Mouse (Mus musculus) hindbrain, embryonic 15.5 days (tissue): ENCODE measurements around the gene Amdhd2. TPM values are rescaled to one million over a fixed set of nuclear protein-coding genes. Genes with fewer than 3 reads are reported as not detected.

Experiments used
- ATAC-seq: fragments of 200-750 bp; cut with Nextera tagmentation; 2 replicates; pipeline ENCODE4 v1.8.0; 2017; ENCODE audit warnings: low read depth, moderate number of reproducible peaks, moderate TSS enrichment; ENCODE audit not compliant: low FRiP score
- H3K27ac ChIP-seq: fragments of 300-500 bp; sonication (generic); replicated peaks from 2 replicates; pipeline ENCODE4 v1.5.1; 2015; ENCODE audit warnings: mild to moderate bottlenecking, inconsistent platforms
- H3K27me3 ChIP-seq: fragments of 300-500 bp; sonication (generic); 2 replicates; pipeline ENCODE4 v1.6.1; 2015; ENCODE audit warnings: control low read depth, inconsistent platforms
- H3K36me3 ChIP-seq: fragments of 300-500 bp; sonication (generic); 2 replicates; pipeline ENCODE4 v1.6.1; 2015; ENCODE audit warnings: control low read depth, inconsistent platforms
- H3K4me1 ChIP-seq: fragments of 300-500 bp; sonication (generic); replicated peaks from 2 replicates; pipeline ENCODE4 v1.6.1; 2015; ENCODE audit warnings: control low read depth, inconsistent platforms
- H3K4me2 ChIP-seq: fragments of 300-500 bp; sonication (generic); 2 replicates; pipeline ENCODE4 v1.6.1; 2015; ENCODE audit warnings: moderate library complexity, mild to moderate bottlenecking, inconsistent platforms
- H3K4me3 ChIP-seq: fragments of 300-500 bp; sonication (generic); 2 replicates; pipeline ENCODE4 v1.5.1; 2015; ENCODE audit warnings: mild to moderate bottlenecking, inconsistent platforms
- H3K9ac ChIP-seq: fragments of 300-500 bp; sonication (generic); 2 replicates; pipeline ENCODE4 v1.6.1; 2015; ENCODE audit warnings: inconsistent platforms
- H3K9me3 ChIP-seq: fragments of 300-500 bp; sonication (generic); 2 replicates; pipeline ENCODE4 v1.6.1; 2016; ENCODE audit warnings: control low read depth, inconsistent platforms
- WGBS: fragments of 180-500 bp; shearing (Covaris S2); methylation state at CpG from one replicate; pipeline ENCODE4 v1.1.7; 2015; 5-methylcytosine and 5-hydroxymethylcytosine counted together
- polyA plus RNA-seq: library from polyadenylated mRNA; unstranded; fragments of >200 nt; fragmentation: Nextera tagmentation; extraction: Ambion mirVana; gene quantifications from 2 replicates; pipeline ENCODE4 v1.2.1, GENCODE M21; 2015

The Amdhd2 gene
- polyA plus RNA-seq, 1 experiment from 2014 or later = 33.6 TPM

- Histone ChIP-seq H3K9ac (peak overlapping the region; percentile 98), H3K36me3 (peaks cover 13% of the 10 kb centered on the region; the same call in 1 of the 2 replicates), H3K9me3 (no peaks in the 10 kb centered on the region), H3K4me1 (peaks cover 37% of the 10 kb centered on the region), H3K4me2 (peak overlapping the region; percentile 77), H3K27ac (peak overlapping the region; percentile 100; the same call in 1 of the 2 replicates), H3K27me3 (no peaks in the 10 kb centered on the region), H3K4me3 (peak overlapping the region; percentile 98)
- ATAC-seq = no peak
- WGBS = 61% methylated on average over 7 of the region's 7 CpGs
These were observed 4.4 kb upstream of the Amdhd2 start for GRCm38 (mm10) chr17:24167891-24168505.

- peaks cover 13% of the 10 kb centered on the region; the same call in 1 of the 2 replicates for H3K36me3 ChIP-seq
- H3K4me2 ChIP-seq = peak overlapping the region; percentile 77
- H3K4me1 ChIP-seq = peaks cover 46% of the 10 kb centered on the region
- no peak for ATAC-seq
- no peaks in the 10 kb centered on the region for H3K27me3 ChIP-seq
- 90% methylated on average over 6 of the region's 6 CpGs for WGBS
- H3K9ac ChIP-seq = no peak overlapping the region; the same call in 1 of the 2 replicates
- H3K9me3 ChIP-seq = no peaks in the 10 kb centered on the region
- 0 out of 2 replicates have a peak overlapping the region, but pooled peaks have one; percentile 98 for H3K4me3 ChIP-seq
- no peak overlapping the region for H3K27ac ChIP-seq
These were observed 3.6 kb upstream of the Amdhd2 start for GRCm38 (mm10) chr17:24167120-24167519.

DNA sequence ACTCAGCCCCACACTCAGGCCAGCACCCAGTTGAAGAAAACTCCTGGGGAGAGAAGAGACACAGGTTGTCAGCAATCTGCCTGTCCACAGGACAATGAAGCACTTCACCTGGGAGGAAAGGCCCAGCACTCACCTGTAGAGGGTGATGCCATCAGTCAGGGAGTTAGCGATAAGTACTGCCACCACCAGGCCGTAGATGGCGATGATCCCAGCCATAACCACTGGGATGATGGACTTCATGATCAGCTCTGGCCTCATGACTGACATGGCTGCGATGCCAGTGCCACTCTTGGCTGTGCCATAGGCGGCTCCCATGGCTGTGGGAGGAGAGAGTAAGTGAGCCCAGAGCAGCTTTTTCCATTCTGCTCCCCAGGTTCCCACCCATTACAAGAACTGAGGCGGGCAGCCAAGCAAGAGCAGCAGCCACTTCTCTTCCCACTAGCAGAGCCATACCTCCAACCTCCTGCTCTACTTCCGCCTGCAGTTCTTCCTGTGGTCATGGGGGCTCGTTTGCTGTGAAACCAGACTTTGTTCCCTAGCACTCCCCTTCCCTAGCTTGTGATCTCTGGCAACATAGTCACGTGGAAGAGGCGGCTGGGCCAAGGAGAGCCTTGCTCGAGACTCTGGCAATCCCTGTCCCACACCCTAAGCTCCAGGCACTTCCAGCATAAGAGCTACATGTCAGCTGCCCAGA lies 1.1 kb upstream of the Amdhd2 start:
- no peak for ATAC-seq
- H3K27me3 ChIP-seq = no peaks in the 10 kb centered on the region
- H3K9me3 ChIP-seq = no peaks in the 10 kb centered on the region
- H3K36me3 ChIP-seq = peaks cover 13% of the 10 kb centered on the region; the same call in 1 of the 2 replicates
- H3K9ac ChIP-seq = no peak overlapping the region
- H3K4me1 ChIP-seq = peaks cover 43% of the 10 kb centered on the region
- 80% methylated on average over 11 of the region's 11 CpGs for WGBS
- no peak overlapping the region for H3K4me3 ChIP-seq
- H3K4me2 ChIP-seq = no peak overlapping the region
- no peak overlapping the region for H3K27ac ChIP-seq

GRCm38 (mm10) chr17:24162584-24163175 lies 886 bp downstream of the Amdhd2 start:
- WGBS = 29% methylated on average over 17 of the region's 17 CpGs
- Histone ChIP-seq H3K9ac (peak overlapping the region; percentile 68), H3K4me3 (peak overlapping the region; percentile 61), H3K9me3 (no peaks in the 10 kb centered on the region), H3K36me3 (peaks cover 15% of the 10 kb centered on the region), H3K4me1 (peaks cover 36% of the 10 kb centered on the region), H3K27ac (peak overlapping the region; percentile 83), H3K27me3 (no peaks in the 10 kb centered on the region), H3K4me2 (peak overlapping the region; percentile 97)
- peak; percentile 24 for ATAC-seq

DNA sequence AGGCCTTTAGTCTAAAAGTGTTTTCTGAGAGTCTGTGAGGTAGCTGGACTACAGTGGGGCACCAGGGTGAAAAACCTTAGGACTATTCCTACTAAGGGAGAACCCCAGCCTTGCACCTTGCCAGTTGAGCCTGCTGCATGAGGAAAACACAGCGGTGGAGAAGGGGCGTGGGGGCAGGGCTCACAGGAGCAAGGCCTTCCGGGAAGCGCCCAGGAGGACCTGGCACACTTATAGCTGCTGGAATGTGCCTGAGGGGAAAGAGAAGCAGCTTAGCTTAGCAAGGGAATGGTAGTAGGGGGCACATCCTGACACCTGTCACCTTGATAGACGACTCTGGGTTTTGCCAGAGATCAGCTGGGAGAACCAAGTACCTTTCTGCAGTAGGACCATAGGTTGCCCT lies 2.1 kb downstream of the Amdhd2 start:
- no peak for ATAC-seq
- WGBS = 89% methylated on average over 5 of the region's 5 CpGs
- Histone ChIP-seq H3K4me1 (peaks cover 23% of the 10 kb centered on the region), H3K9ac (no peak overlapping the region), H3K9me3 (no peaks in the 10 kb centered on the region), H3K4me3 (no peak overlapping the region), H3K27ac (no peak overlapping the region), H3K27me3 (no peaks in the 10 kb centered on the region), H3K4me2 (no peak overlapping the region), H3K36me3 (peaks cover 11% of the 10 kb centered on the region)

GRCm38 (mm10) chr17:24157526-24157925 lies 6.0 kb downstream of the Amdhd2 start:
- 93% methylated on average over 4 of the region's 4 CpGs for WGBS
- Histone ChIP-seq H3K4me3 (no peak overlapping the region), H3K4me1 (peaks cover 11% of the 10 kb centered on the region), H3K9ac (no peak overlapping the region), H3K27me3 (no peaks in the 10 kb centered on the region), H3K36me3 (peaks cover 10% of the 10 kb centered on the region; the same call in 1 of the 2 replicates), H3K9me3 (no peaks in the 10 kb centered on the region), H3K4me2 (no peak overlapping the region), H3K27ac (no peak overlapping the region)
- no peak for ATAC-seq

DNA sequence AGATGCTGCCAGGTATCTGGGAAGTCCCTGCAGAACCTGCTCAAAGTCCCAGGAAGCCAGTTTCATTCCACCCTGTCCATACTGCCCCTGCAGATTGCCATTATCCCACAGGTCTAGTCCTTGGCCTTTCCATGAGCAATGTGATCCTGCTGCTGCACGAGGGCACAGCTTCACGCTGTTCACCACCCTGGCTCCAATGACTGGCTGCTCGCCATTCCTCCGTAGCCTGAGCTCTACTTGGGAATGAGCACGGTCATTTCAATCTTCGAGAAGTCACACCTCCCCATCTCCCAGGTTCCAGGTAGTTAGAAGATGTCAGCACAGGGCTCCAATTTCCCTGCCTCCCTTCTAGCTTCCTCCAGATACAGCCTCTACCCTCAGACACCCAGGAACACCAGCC lies 6.4 kb downstream of the Amdhd2 start:
- H3K27me3 ChIP-seq = no peaks in the 10 kb centered on the region
- H3K4me2 ChIP-seq = no peak overlapping the region
- 92% methylated on average over 6 of the region's 6 CpGs for WGBS
- no peak overlapping the region for H3K9ac ChIP-seq
- H3K4me1 ChIP-seq = peaks cover 11% of the 10 kb centered on the region
- H3K27ac ChIP-seq = no peak overlapping the region
- no peak for ATAC-seq
- H3K4me3 ChIP-seq = no peak overlapping the region
- peaks cover 10% of the 10 kb centered on the region; the same call in 1 of the 2 replicates for H3K36me3 ChIP-seq
- H3K9me3 ChIP-seq = no peaks in the 10 kb centered on the region

DNA sequence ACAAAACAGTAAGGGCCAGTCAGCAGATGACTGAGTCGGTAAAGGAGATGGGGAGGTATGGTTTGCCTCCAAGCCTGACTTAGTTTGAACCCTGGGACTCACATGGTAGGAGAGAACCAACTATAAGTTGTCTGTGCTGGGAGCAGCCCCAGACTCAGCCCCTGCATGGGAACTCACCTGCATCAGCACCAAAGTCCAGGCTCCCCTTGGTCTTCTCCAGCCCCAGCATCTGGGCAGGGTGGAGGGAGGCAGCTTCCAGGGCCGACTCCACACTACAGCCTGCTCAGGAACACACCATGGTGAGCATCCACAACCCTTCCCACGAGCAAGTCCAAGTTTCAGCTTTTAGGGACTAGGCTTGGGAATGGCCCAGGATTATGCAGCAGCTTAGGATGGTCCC lies 7.2 kb downstream of the Amdhd2 start:
- Histone ChIP-seq H3K27ac (no peak overlapping the region), H3K4me2 (no peak overlapping the region), H3K36me3 (peaks cover 10% of the 10 kb centered on the region; the same call in 1 of the 2 replicates), H3K9ac (no peak overlapping the region), H3K27me3 (no peaks in the 10 kb centered on the region), H3K4me1 (peaks cover 9% of the 10 kb centered on the region), H3K4me3 (no peak overlapping the region), H3K9me3 (no peaks in the 10 kb centered on the region)
- WGBS = 81% methylated on average over 3 of the region's 3 CpGs
- no peak for ATAC-seq

GRCm38 (mm10) chr17:24155742-24156141 lies 7.8 kb downstream of the Amdhd2 start:
- 94% methylated on average over 9 of the region's 9 CpGs for WGBS
- Histone ChIP-seq H3K27ac (no peak overlapping the region), H3K36me3 (peaks cover 10% of the 10 kb centered on the region; the same call in 1 of the 2 replicates), H3K27me3 (no peaks in the 10 kb centered on the region), H3K9me3 (no peaks in the 10 kb centered on the region), H3K4me1 (peaks cover 9% of the 10 kb centered on the region), H3K4me2 (no peak overlapping the region), H3K9ac (no peak overlapping the region), H3K4me3 (no peak overlapping the region)
- no peak for ATAC-seq

DNA sequence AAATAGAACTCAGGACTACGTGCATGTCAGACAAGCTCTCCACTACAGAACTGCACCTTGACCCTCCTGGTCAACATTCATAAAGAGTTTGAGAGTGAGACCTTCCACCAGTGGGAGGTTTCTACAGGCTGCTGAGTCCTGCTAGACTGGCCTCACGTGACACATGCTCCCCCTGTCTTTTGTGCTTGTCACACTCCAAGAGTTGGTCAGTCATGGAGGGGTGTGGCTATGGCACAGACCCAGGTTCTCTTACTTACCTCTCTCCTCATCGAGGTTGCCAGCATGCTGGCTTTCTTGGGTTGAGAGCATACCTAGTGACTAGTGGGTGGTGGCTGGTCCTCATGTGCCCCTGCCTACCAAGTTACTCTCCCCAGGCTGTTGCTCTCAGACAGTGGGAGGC lies 9.1 kb downstream of the Amdhd2 start:
- Histone ChIP-seq H3K4me3 (no peak overlapping the region), H3K4me2 (no peak overlapping the region), H3K9me3 (no peaks in the 10 kb centered on the region), H3K27me3 (no peaks in the 10 kb centered on the region), H3K9ac (no peak overlapping the region), H3K4me1 (peaks cover 9% of the 10 kb centered on the region), H3K36me3 (peaks cover 10% of the 10 kb centered on the region; the same call in 1 of the 2 replicates), H3K27ac (no peak overlapping the region)
- no peak for ATAC-seq
- 82% methylated on average over 3 of the region's 3 CpGs for WGBS

DNA sequence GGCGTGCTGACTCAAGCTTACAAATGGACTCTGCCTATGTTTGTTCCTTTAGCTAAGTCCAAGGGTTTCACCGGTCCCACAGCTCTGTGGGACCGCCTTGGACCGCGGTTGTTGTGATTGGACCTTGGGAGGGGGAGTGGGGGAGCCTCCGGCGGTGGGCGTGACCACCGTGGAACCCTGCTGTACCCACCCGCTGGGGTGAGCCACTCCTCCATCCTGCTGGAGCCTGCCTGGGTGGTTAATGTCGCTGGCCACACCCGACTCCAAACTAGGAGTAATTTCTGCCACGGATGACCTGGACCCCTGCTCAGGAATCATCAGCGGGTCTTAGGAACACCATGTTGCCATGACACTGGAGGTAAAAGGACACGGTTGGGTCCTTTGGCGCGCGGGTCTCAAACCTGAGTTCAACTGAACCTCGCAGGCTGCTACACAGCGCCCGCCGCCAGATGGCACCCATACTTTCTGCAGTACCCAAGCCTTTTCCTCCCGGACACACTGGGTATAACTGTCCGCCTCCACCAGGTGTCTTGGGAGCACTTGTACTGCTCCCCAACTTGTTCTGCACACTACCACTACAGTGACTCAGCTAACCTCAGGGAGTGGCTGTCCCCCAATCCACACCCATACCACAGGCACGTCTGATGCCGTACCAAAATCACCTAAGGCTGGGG lies 11.5 kb downstream of the Amdhd2 start:
- H3K9me3 ChIP-seq = no peaks in the 10 kb centered on the region
- peak overlapping the region; percentile 33 for H3K4me3 ChIP-seq
- H3K36me3 ChIP-seq = peaks cover 4% of the 10 kb centered on the region; the same call in 1 of the 2 replicates
- peak overlapping the region; percentile 67 for H3K4me2 ChIP-seq
- H3K9ac ChIP-seq = peak overlapping the region; percentile 2; the same call in 1 of the 2 replicates
- WGBS = 2% methylated on average over 26 of the region's 26 CpGs
- ATAC-seq = peak; percentile 76; the same call in 1 of the 2 replicates
- H3K27me3 ChIP-seq = no peaks in the 10 kb centered on the region
- H3K27ac ChIP-seq = no peak overlapping the region
- peaks cover 9% of the 10 kb centered on the region for H3K4me1 ChIP-seq
